Mouse (Mus musculus) liver, postnatal 0 days (tissue): Measurements from ENCODE around the gene Igfbp3. TPM values are rescaled to one million over a fixed set of nuclear protein-coding genes. Genes with fewer than 3 reads are reported as not detected.
A peak's percentile ranks its signal among the peaks of the same experiment; 100 is the strongest.

Experiments used
- ATAC-seq: fragments of 200-750 bp; cut with Nextera tagmentation; 2 replicates; pipeline ENCODE4 v1.8.0; 2017; ENCODE audit warnings: mild to moderate bottlenecking, moderate library complexity
- DNase-seq: peaks from one replicate; pipeline ENCODE4 v3.0.0-alpha.2; 2016
- H3K27ac ChIP-seq: fragments of 300-500 bp; sonication (generic); 2 replicates; pipeline ENCODE4 v1.5.1; 2014; ENCODE audit warnings: antibody characterized with exemption, moderate library complexity, mild to moderate bottlenecking, low read depth
- H3K27me3 ChIP-seq: fragments of 300-500 bp; sonication (generic); 2 replicates; pipeline ENCODE4 v1.6.1; 2014; ENCODE audit warnings: low read length, control low read depth, mixed read lengths; ENCODE audit not compliant: insufficient read depth
- H3K36me3 ChIP-seq: fragments of 300-500 bp; sonication (generic); replicated peaks from 2 replicates; pipeline ENCODE4 v1.6.1; 2014; ENCODE audit warnings: mild to moderate bottlenecking, control low read depth, low read length, moderate library complexity, mixed read lengths; ENCODE audit not compliant: insufficient read depth
- H3K4me1 ChIP-seq: fragments of 300-500 bp; sonication (generic); 2 replicates; pipeline ENCODE4 v1.6.1; 2014; ENCODE audit warnings: antibody characterized with exemption, mild to moderate bottlenecking, control low read depth; ENCODE audit not compliant: insufficient read depth
- H3K4me2 ChIP-seq: fragments of 300-500 bp; sonication (generic); 2 replicates; pipeline ENCODE4 v1.6.1; 2014; ENCODE audit warnings: low read depth, mild to moderate bottlenecking, low read length, moderate library complexity, mixed read lengths
- H3K4me3 ChIP-seq: fragments of 300-500 bp; sonication (generic); 2 replicates; pipeline ENCODE4 v1.5.1; 2014; ENCODE audit warnings: low read depth, low read length
- H3K9ac ChIP-seq: fragments of 300-500 bp; sonication (generic); replicated peaks from 2 replicates; pipeline ENCODE4 v1.6.1; 2014; ENCODE audit warnings: mild to moderate bottlenecking, moderate library complexity
- H3K9me3 ChIP-seq: fragments of 300-500 bp; sonication (generic); 2 replicates; pipeline ENCODE4 v1.6.1; 2016; ENCODE audit warnings: mild to moderate bottlenecking, control low read depth, low read length, mixed read lengths
- CTCF ChIP-seq: sonication (generic); IDR thresholded peaks from 2 replicates; pipeline ENCODE4 v1.5.1; 2016; ENCODE audit warnings: antibody characterized with exemption, low read depth
- EP300 ChIP-seq: IDR thresholded peaks from 2 replicates; pipeline ENCODE4 v1.6.1; 2016; ENCODE audit warnings: antibody characterized with exemption, low read depth, mild to moderate bottlenecking
- WGBS: fragments of 180-500 bp; shearing (Covaris S2); extraction: QIAGEN DNeasy Blood & Tissue Kit; methylation state at CpG from one replicate; pipeline ENCODE4 v1.1.7; 2014; ENCODE audit not compliant: insufficient replicate concordance; 5-methylcytosine and 5-hydroxymethylcytosine counted together
- polyA plus RNA-seq: library from polyadenylated mRNA; unstranded; fragments of >200 nt; fragmentation: Nextera tagmentation; extraction: Ambion mirVana; gene quantifications from 2 replicates; pipeline ENCODE4 v1.2.1, GENCODE M21; 2015

Igfbp3 gene
- 27.4 and 31.3 TPM in 2 replicates for polyA plus RNA-seq

- peak within 1 kb of the TSS; percentile 62 for H3K4me2 ChIP-seq
- H3K4me1 ChIP-seq, result no peaks in the 10 kb centered on the region
- peak within 1 kb of the TSS; percentile 45 for H3K4me3 ChIP-seq
- no peaks in the 10 kb centered on the region for H3K36me3 ChIP-seq
- no peak within 1 kb of the TSS for H3K27ac ChIP-seq
- ATAC-seq, result peak; percentile 38
- H3K27me3 ChIP-seq, result peaks cover 39% of the 10 kb centered on the region
- TF ChIP-seq CTCF, result no peak
- TF ChIP-seq EP300, result no peak
- no peaks in the 10 kb centered on the region for H3K9me3 ChIP-seq
- WGBS, result 2% methylated on average over 73 of the region's 104 CpGs
- no peak within 1 kb of the TSS; the same call in 1 of the 2 replicates for H3K9ac ChIP-seq
- no peak for DNase-seq
Observed at GRCm38 (mm10) chr11:7213501-7214341, at the start of gene Igfbp3. TSS of gene Igfbp3 (minus strand) at chr11:7213923.

- H3K9me3 ChIP-seq, result no peaks in the 10 kb centered on the region
- no peaks in the 10 kb centered on the region for H3K36me3 ChIP-seq
- 73% methylated on average over 5 of the region's 5 CpGs for WGBS
- H3K27ac ChIP-seq, result no peak overlapping the region
- H3K4me3 ChIP-seq, result no peak overlapping the region
- TF ChIP-seq EP300, result no peak
- no peak for TF ChIP-seq CTCF
- no peaks in the 10 kb centered on the region for H3K4me1 ChIP-seq
- no peak overlapping the region for H3K4me2 ChIP-seq
- no peaks in the 10 kb centered on the region for H3K27me3 ChIP-seq
- DNase-seq, result peak; percentile 7
- no peak overlapping the region for H3K9ac ChIP-seq
- ATAC-seq, result no peak
Observed at GRCm38 (mm10) chr11:7250870-7251269, 37.1 kb upstream of the Igfbp3 start.

GRCm38 (mm10) chr11:7250415-7250814, 36.7 kb upstream of the Igfbp3 start:
- TF ChIP-seq CTCF (no peak), EP300 (no peak)
- no peak for DNase-seq
- ATAC-seq, result no peak
- no peaks in the 10 kb centered on the region for H3K9me3 ChIP-seq
- no peaks in the 10 kb centered on the region for H3K27me3 ChIP-seq
- no peak overlapping the region for H3K27ac ChIP-seq
- H3K36me3 ChIP-seq, result no peaks in the 10 kb centered on the region
- H3K4me1 ChIP-seq, result no peaks in the 10 kb centered on the region
- WGBS, result 59% methylated on average over 2 of the region's 2 CpGs
- no peak overlapping the region for H3K4me3 ChIP-seq
- H3K9ac ChIP-seq, result no peak overlapping the region
- no peak overlapping the region for H3K4me2 ChIP-seq

GRCm38 (mm10) chr11:7244782-7245181, 31.1 kb upstream of the Igfbp3 start:
- WGBS, result 48% methylated on average over 1 of the region's 1 CpGs

GRCm38 (mm10) chr11:7239041-7239740, 25.5 kb upstream of the Igfbp3 start:
- no peak for TF ChIP-seq CTCF
- TF ChIP-seq EP300, result no peak
- no peaks in the 10 kb centered on the region for H3K9me3 ChIP-seq
- H3K4me2 ChIP-seq, result no peak overlapping the region
- no peak for ATAC-seq
- H3K9ac ChIP-seq, result no peak overlapping the region
- H3K4me1 ChIP-seq, result no peaks in the 10 kb centered on the region
- no peaks in the 10 kb centered on the region for H3K36me3 ChIP-seq
- no peak overlapping the region for H3K27ac ChIP-seq
- DNase-seq, result peak; percentile 4
- 57% methylated on average over 4 of the region's 4 CpGs for WGBS
- H3K4me3 ChIP-seq, result no peak overlapping the region
- H3K27me3 ChIP-seq, result no peaks in the 10 kb centered on the region

More at GRCm38 (mm10) chr11:7244782-7245181, 31.1 kb upstream of the Igfbp3 start:
- Histone ChIP-seq H3K9ac (no peak overlapping the region), H3K27me3 (no peaks in the 10 kb centered on the region), H3K4me2 (no peak overlapping the region), H3K27ac (no peak overlapping the region), H3K4me1 (no peaks in the 10 kb centered on the region), H3K4me3 (no peak overlapping the region), H3K9me3 (no peaks in the 10 kb centered on the region), H3K36me3 (no peaks in the 10 kb centered on the region)
- DNase-seq (no peak), ATAC-seq (no peak)
- TF ChIP-seq EP300 (no peak), CTCF (no peak)

GRCm38 (mm10) chr11:7238546-7238945, 24.8 kb upstream of the Igfbp3 start:
- ATAC-seq (no peak), DNase-seq (no peak)
- Histone ChIP-seq H3K27ac (no peak overlapping the region), H3K36me3 (no peaks in the 10 kb centered on the region), H3K9ac (no peak overlapping the region), H3K27me3 (no peaks in the 10 kb centered on the region), H3K4me2 (no peak overlapping the region), H3K4me1 (no peaks in the 10 kb centered on the region), H3K9me3 (no peaks in the 10 kb centered on the region), H3K4me3 (no peak overlapping the region)
- no peak for TF ChIP-seq CTCF
- WGBS, result 78% methylated on average over 6 of the region's 6 CpGs
